Mouse (Mus musculus) embryonic facial prominence, embryonic 12.5 days (tissue): ENCODE measurements around the gene Grin2b. TPM values are rescaled to one million over a fixed set of nuclear protein-coding genes. Genes with fewer than 3 reads are reported as not detected.

ENCODE experiments used
- ATAC-seq: fragments of 200-750 bp; cut with Nextera tagmentation; 2 replicates; pipeline ENCODE4 v1.8.0; 2017; ENCODE audit not compliant: insufficient number of reproducible peaks, insufficient read depth, low FRiP score, low TSS enrichment
- H3K27ac ChIP-seq: fragments of 300-500 bp; sonication (generic); 2 replicates; pipeline ENCODE4 v1.5.1; 2016; ENCODE audit warnings: mild to moderate bottlenecking
- H3K27me3 ChIP-seq: fragments of 300-500 bp; sonication (generic); 2 replicates; pipeline ENCODE4 v1.6.1; 2016; ENCODE audit warnings: mild to moderate bottlenecking, moderate library complexity
- H3K36me3 ChIP-seq: fragments of 300-500 bp; sonication (generic); 2 replicates; pipeline ENCODE4 v1.6.1; 2016; ENCODE audit warnings: mild to moderate bottlenecking
- H3K4me1 ChIP-seq: fragments of 300-500 bp; sonication (generic); 2 replicates; pipeline ENCODE4 v1.6.1; 2016
- H3K4me2 ChIP-seq: fragments of 300-500 bp; sonication (generic); replicated peaks from 2 replicates; pipeline ENCODE4 v1.6.1; 2016; ENCODE audit warnings: mild to moderate bottlenecking, moderate library complexity
- H3K4me3 ChIP-seq: fragments of 300-500 bp; sonication (generic); 2 replicates; pipeline ENCODE4 v1.5.1; 2016; ENCODE audit warnings: mild to moderate bottlenecking
- H3K9ac ChIP-seq: fragments of 300-500 bp; sonication (generic); 2 replicates; pipeline ENCODE4 v1.6.1; 2016; ENCODE audit warnings: mild to moderate bottlenecking, moderate library complexity
- H3K9me3 ChIP-seq: fragments of 300-500 bp; sonication (generic); 2 replicates; pipeline ENCODE4 v1.6.1; 2016; ENCODE audit warnings: mild to moderate bottlenecking, moderate library complexity
- WGBS: fragments of 180-500 bp; shearing (Covaris S2); methylation state at CpG from one replicate; pipeline ENCODE4 v1.1.7; 2016; 5-methylcytosine and 5-hydroxymethylcytosine counted together
- polyA plus RNA-seq: library from polyadenylated mRNA; unstranded; fragments of >200 nt; fragmentation: Nextera tagmentation; extraction: Ambion mirVana; gene quantifications from 2 replicates; pipeline ENCODE4 v1.2.1, GENCODE M21; 2016

Grin2b gene
- polyA plus RNA-seq, 1 experiment from 2014 or later = 2.7 TPM

GRCm38 (mm10) chr6:135932924-135933323 is 240.4 kb downstream of the Grin2b start:
- H3K4me3 ChIP-seq = no peak overlapping the region
- H3K36me3 ChIP-seq = no peaks in the 10 kb centered on the region
- H3K4me1 ChIP-seq = no peaks in the 10 kb centered on the region
- H3K9ac ChIP-seq = no peak overlapping the region
- ATAC-seq = no peak
- H3K9me3 ChIP-seq = no peaks in the 10 kb centered on the region
- 72% methylated on average over 3 of the region's 3 CpGs for WGBS
- H3K27me3 ChIP-seq = no peaks in the 10 kb centered on the region
- H3K27ac ChIP-seq = no peak overlapping the region
- H3K4me2 ChIP-seq = no peak overlapping the region

GRCm38 (mm10) chr6:135932400-135932920 is 240.9 kb downstream of the Grin2b start:
- H3K4me1 ChIP-seq = no peaks in the 10 kb centered on the region
- WGBS = 64% methylated on average over 6 of the region's 6 CpGs
- no peaks in the 10 kb centered on the region for H3K27me3 ChIP-seq
- H3K9ac ChIP-seq = no peak overlapping the region
- no peaks in the 10 kb centered on the region for H3K36me3 ChIP-seq
- ATAC-seq = no peak
- no peak overlapping the region for H3K4me2 ChIP-seq
- H3K4me3 ChIP-seq = no peak overlapping the region
- H3K9me3 ChIP-seq = no peaks in the 10 kb centered on the region
- no peak overlapping the region for H3K27ac ChIP-seq

GRCm38 (mm10) chr6:135917676-135918075 is 255.6 kb downstream of the Grin2b start:
- Histone ChIP-seq H3K9me3 (no peaks in the 10 kb centered on the region), H3K27me3 (no peaks in the 10 kb centered on the region), H3K36me3 (no peaks in the 10 kb centered on the region), H3K27ac (no peak overlapping the region), H3K4me1 (no peaks in the 10 kb centered on the region), H3K4me3 (no peak overlapping the region), H3K9ac (no peak overlapping the region), H3K4me2 (no peak overlapping the region)
- no peak for ATAC-seq

- WGBS = 93% methylated on average over 5 of the region's 5 CpGs
- no peaks in the 10 kb centered on the region for H3K36me3 ChIP-seq
- no peak overlapping the region for H3K4me3 ChIP-seq
- H3K9me3 ChIP-seq = no peaks in the 10 kb centered on the region
- H3K9ac ChIP-seq = no peak overlapping the region
- H3K4me1 ChIP-seq = no peaks in the 10 kb centered on the region
- H3K27me3 ChIP-seq = no peaks in the 10 kb centered on the region
- no peak for ATAC-seq
- no peak overlapping the region for H3K4me2 ChIP-seq
- no peak overlapping the region for H3K27ac ChIP-seq
These were observed 258.7 kb downstream of the Grin2b start for GRCm38 (mm10) chr6:135914608-135915007.

GRCm38 (mm10) chr6:135912114-135912513 is 261.2 kb downstream of the Grin2b start:
- 78% methylated on average over 3 of the region's 3 CpGs for WGBS
- ATAC-seq = no peak
- Histone ChIP-seq H3K36me3 (no peaks in the 10 kb centered on the region), H3K9me3 (no peaks in the 10 kb centered on the region), H3K4me1 (no peaks in the 10 kb centered on the region), H3K4me3 (no peak overlapping the region), H3K27ac (no peak overlapping the region), H3K9ac (no peak overlapping the region), H3K27me3 (no peaks in the 10 kb centered on the region), H3K4me2 (no peak overlapping the region)

- Histone ChIP-seq H3K27me3 (peaks cover under 1% of the 10 kb centered on the region; the same call in 1 of the 2 replicates), H3K36me3 (no peaks in the 10 kb centered on the region), H3K4me3 (no peak overlapping the region), H3K27ac (no peak overlapping the region), H3K9me3 (no peaks in the 10 kb centered on the region), H3K4me1 (no peaks in the 10 kb centered on the region), H3K4me2 (no peak overlapping the region), H3K9ac (no peak overlapping the region)
- ATAC-seq = no peak
- WGBS = 77% methylated on average over 6 of the region's 6 CpGs
These were observed 262.2 kb downstream of the Grin2b start for GRCm38 (mm10) chr6:135911131-135911530.

- WGBS = 24% methylated on average over 20 of the region's 20 CpGs
- Histone ChIP-seq H3K36me3 (no peaks in the 10 kb centered on the region), H3K4me1 (no peaks in the 10 kb centered on the region), H3K27me3 (peaks cover 4% of the 10 kb centered on the region; the same call in 1 of the 2 replicates), H3K9ac (no peak overlapping the region), H3K9me3 (no peaks in the 10 kb centered on the region), H3K4me3 (no peak overlapping the region), H3K27ac (no peak overlapping the region), H3K4me2 (no peak overlapping the region)
- ATAC-seq = no peak
These were observed 265.6 kb downstream of the Grin2b start for GRCm38 (mm10) chr6:135907540-135908320.

GRCm38 (mm10) chr6:135907137-135907536 is 266.2 kb downstream of the Grin2b start:
- no peak overlapping the region for H3K4me3 ChIP-seq
- peaks cover 4% of the 10 kb centered on the region; the same call in 1 of the 2 replicates for H3K27me3 ChIP-seq
- H3K9me3 ChIP-seq = no peaks in the 10 kb centered on the region
- WGBS = 74% methylated on average over 8 of the region's 8 CpGs
- no peaks in the 10 kb centered on the region for H3K36me3 ChIP-seq
- no peak overlapping the region for H3K27ac ChIP-seq
- no peak overlapping the region for H3K9ac ChIP-seq
- H3K4me1 ChIP-seq = no peaks in the 10 kb centered on the region
- H3K4me2 ChIP-seq = no peak overlapping the region
- no peak for ATAC-seq

GRCm38 (mm10) chr6:135904391-135904790 is 268.9 kb downstream of the Grin2b start:
- no peak overlapping the region for H3K4me3 ChIP-seq
- no peak overlapping the region for H3K27ac ChIP-seq
- peaks cover 4% of the 10 kb centered on the region; the same call in 1 of the 2 replicates for H3K27me3 ChIP-seq
- 82% methylated on average over 5 of the region's 5 CpGs for WGBS
- no peaks in the 10 kb centered on the region for H3K4me1 ChIP-seq
- no peaks in the 10 kb centered on the region for H3K36me3 ChIP-seq
- H3K9me3 ChIP-seq = no peaks in the 10 kb centered on the region
- no peak overlapping the region for H3K4me2 ChIP-seq
- no peak overlapping the region for H3K9ac ChIP-seq
- no peak for ATAC-seq

GRCm38 (mm10) chr6:135900410-135900809 is 272.9 kb downstream of the Grin2b start:
- no peak overlapping the region for H3K27ac ChIP-seq
- H3K4me2 ChIP-seq = no peak overlapping the region
- 89% methylated on average over 10 of the region's 10 CpGs for WGBS
- H3K4me1 ChIP-seq = no peaks in the 10 kb centered on the region
- H3K4me3 ChIP-seq = no peak overlapping the region
- ATAC-seq = no peak
- no peaks in the 10 kb centered on the region for H3K9me3 ChIP-seq
- H3K36me3 ChIP-seq = no peaks in the 10 kb centered on the region
- H3K9ac ChIP-seq = no peak overlapping the region
- H3K27me3 ChIP-seq = no peaks in the 10 kb centered on the region

GRCm38 (mm10) chr6:135899225-135899624 is 274.1 kb downstream of the Grin2b start:
- H3K36me3 ChIP-seq = no peaks in the 10 kb centered on the region
- ATAC-seq = no peak
- 83% methylated on average over 10 of the region's 10 CpGs for WGBS
- H3K27ac ChIP-seq = no peak overlapping the region
- H3K9me3 ChIP-seq = no peaks in the 10 kb centered on the region
- H3K27me3 ChIP-seq = no peaks in the 10 kb centered on the region
- no peak overlapping the region for H3K9ac ChIP-seq
- no peak overlapping the region for H3K4me3 ChIP-seq
- H3K4me1 ChIP-seq = no peaks in the 10 kb centered on the region
- H3K4me2 ChIP-seq = no peak overlapping the region

- 60% methylated on average over 1 of the region's 1 CpGs for WGBS
- H3K4me3 ChIP-seq = no peak overlapping the region
These were observed 278.5 kb downstream of the Grin2b start for GRCm38 (mm10) chr6:135894793-135895228.

More at GRCm38 (mm10) chr6:135894793-135895228, 278.5 kb downstream of the Grin2b start:
- H3K9me3 ChIP-seq = no peaks in the 10 kb centered on the region
- H3K4me1 ChIP-seq = no peaks in the 10 kb centered on the region
- no peaks in the 10 kb centered on the region for H3K27me3 ChIP-seq
- no peaks in the 10 kb centered on the region for H3K36me3 ChIP-seq
- ATAC-seq = no peak
- no peak overlapping the region for H3K9ac ChIP-seq
- no peak overlapping the region for H3K4me2 ChIP-seq
- no peak overlapping the region for H3K27ac ChIP-seq
